Mouse (Mus musculus): ENCODE results near the gene Ctu1. TPM values are rescaled to one million over a fixed set of nuclear protein-coding genes. Genes with fewer than 3 reads are reported as not detected.
A peak's percentile ranks its signal among the peaks of the same experiment; 100 is the strongest.
"Not testable (repeated sequence)": the region's sequence is repeated elsewhere in the genome, so short reads cannot be mapped to it uniquely, and the experiment has no call there.

Ctu1 gene
- polyA plus RNA-seq, 1 experiment from 2014 or later: 22.3 TPM

GRCm38 (mm10) chr7:43654519-43654918 lies 17.3 kb upstream of the Ctu1 start:
- H3K9ac ChIP-seq (replicated peaks): no peak overlapping the region
- no peak overlapping the region for H3K27ac ChIP-seq (replicated peaks)
- ATAC-seq (ENCODE audit: low FRiP score): no peak
- H3K27me3 ChIP-seq (replicated peaks): no peaks in the 10 kb centered on the region
- H3K36me3 ChIP-seq: no peaks in the 10 kb centered on the region
- no peaks in the 10 kb centered on the region for H3K9me3 ChIP-seq (replicated peaks)
- H3K4me1 ChIP-seq: no peaks in the 10 kb centered on the region
- 80% methylated on average over 3 of the region's 3 CpGs for WGBS
- H3K4me3 ChIP-seq (replicated peaks): no peak overlapping the region
- no peak overlapping the region for H3K4me2 ChIP-seq

GRCm38 (mm10) chr7:43656232-43656631 lies 15.6 kb upstream of the Ctu1 start:
- no peaks in the 10 kb centered on the region for H3K4me1 ChIP-seq
- no peaks in the 10 kb centered on the region for H3K36me3 ChIP-seq
- 76% methylated on average over 6 of the region's 6 CpGs for WGBS
- no peak overlapping the region for H3K27ac ChIP-seq (replicated peaks)
- H3K9ac ChIP-seq (replicated peaks): no peak overlapping the region
- no peak for ATAC-seq (ENCODE audit: low FRiP score)
- H3K4me3 ChIP-seq (replicated peaks): no peak overlapping the region
- no peaks in the 10 kb centered on the region for H3K27me3 ChIP-seq (replicated peaks)
- no peaks in the 10 kb centered on the region for H3K9me3 ChIP-seq (replicated peaks)
- H3K4me2 ChIP-seq: no peak overlapping the region

- WGBS: 83% methylated on average over 1 of the region's 1 CpGs
- no peak within 1 kb of the TSS for H3K27ac ChIP-seq (replicated peaks)
- no peaks in the 10 kb centered on the region for H3K9me3 ChIP-seq (replicated peaks)
- H3K36me3 ChIP-seq: no peaks in the 10 kb centered on the region
- ATAC-seq (ENCODE audit: low FRiP score): no peak
- H3K4me3 ChIP-seq (replicated peaks): no peak within 1 kb of the TSS
- no peak within 1 kb of the TSS for H3K4me2 ChIP-seq
- no peak within 1 kb of the TSS for H3K9ac ChIP-seq (replicated peaks)
- no peaks in the 10 kb centered on the region for H3K4me1 ChIP-seq
- H3K27me3 ChIP-seq (replicated peaks): no peaks in the 10 kb centered on the region
These were observed 11.8 kb upstream of the Ctu1 start, which contains the start of gene Siglece for GRCm38 (mm10) chr7:43660002-43660401. Siglece (minus strand) TSS chr7:43660161.

- Histone ChIP-seq H3K27me3 (replicated peaks) (no peaks in the 10 kb centered on the region), H3K27ac (replicated peaks) (no peak overlapping the region), H3K4me1 (no peaks in the 10 kb centered on the region), H3K36me3 (no peaks in the 10 kb centered on the region), H3K4me2 (no peak overlapping the region), H3K4me3 (replicated peaks) (no peak overlapping the region), H3K9ac (replicated peaks) (no peak overlapping the region), H3K9me3 (replicated peaks) (no peaks in the 10 kb centered on the region)
- WGBS: 92% methylated on average over 1 of the region's 1 CpGs
- no peak for ATAC-seq (ENCODE audit: low FRiP score)
These were observed 9.0 kb upstream of the Ctu1 start for GRCm38 (mm10) chr7:43662804-43663203.

GRCm38 (mm10) chr7:43667221-43667620 lies 4.6 kb upstream of the Ctu1 start:
- WGBS: 93% methylated on average over 4 of the region's 4 CpGs
- not testable (repeated sequence) for H3K9me3 ChIP-seq (replicated peaks); H3K9ac ChIP-seq (replicated peaks); H3K36me3 ChIP-seq; ATAC-seq (ENCODE audit: low FRiP score); H3K27me3 ChIP-seq (replicated peaks); H3K4me2 ChIP-seq; H3K4me3 ChIP-seq (replicated peaks); H3K4me1 ChIP-seq; H3K27ac ChIP-seq (replicated peaks)

GRCm38 (mm10) chr7:43668582-43668981 lies 3.2 kb upstream of the Ctu1 start:
- peaks cover 13% of the 10 kb centered on the region for H3K4me1 ChIP-seq
- H3K36me3 ChIP-seq: no peaks in the 10 kb centered on the region
- H3K9me3 ChIP-seq (replicated peaks): no peaks in the 10 kb centered on the region
- no peak overlapping the region for H3K4me3 ChIP-seq (replicated peaks)
- WGBS: 32% methylated on average over 3 of the region's 3 CpGs
- H3K27me3 ChIP-seq (replicated peaks): no peaks in the 10 kb centered on the region
- H3K4me2 ChIP-seq: no peak overlapping the region
- no peak overlapping the region for H3K27ac ChIP-seq (replicated peaks)
- no peak overlapping the region for H3K9ac ChIP-seq (replicated peaks)
- no peak for ATAC-seq (ENCODE audit: low FRiP score)

GRCm38 (mm10) chr7:43671064-43671808 lies 580 bp upstream of the Ctu1 start:
- peak overlapping the region; percentile 66 for H3K4me3 ChIP-seq (replicated peaks)
- peak overlapping the region; percentile 72 for H3K9ac ChIP-seq (replicated peaks)
- H3K9me3 ChIP-seq (replicated peaks): no peaks in the 10 kb centered on the region
- H3K4me1 ChIP-seq: peaks cover 13% of the 10 kb centered on the region
- peak; percentile 58 for ATAC-seq (ENCODE audit: low FRiP score)
- 69% methylated on average over 11 of the region's 11 CpGs for whole genome bisulfite sequencing
- peak overlapping the region; percentile 43; the same call in 1 of the 2 replicates for H3K27ac ChIP-seq (replicated peaks)
- H3K27me3 ChIP-seq (replicated peaks): no peaks in the 10 kb centered on the region
- peak overlapping the region; percentile 69 for H3K4me2 ChIP-seq
- H3K36me3 ChIP-seq: peaks cover 19% of the 10 kb centered on the region

- Histone ChIP-seq H3K4me3 (replicated peaks) (peak overlapping the region; percentile 66), H3K4me1 (peaks cover 13% of the 10 kb centered on the region), H3K27ac (replicated peaks) (peak overlapping the region; percentile 60; the same call in 1 of the 2 replicates), H3K9me3 (replicated peaks) (no peaks in the 10 kb centered on the region), H3K36me3 (peaks cover 34% of the 10 kb centered on the region), H3K9ac (replicated peaks) (peak overlapping the region; percentile 72), H3K27me3 (replicated peaks) (no peaks in the 10 kb centered on the region), H3K4me2 (peak overlapping the region; percentile 69)
- WGBS: 16% methylated on average over 10 of the region's 10 CpGs
- ATAC-seq (ENCODE audit: low FRiP score): peak; percentile 30
These were observed 905 bp downstream of the Ctu1 start for GRCm38 (mm10) chr7:43672581-43673260.

GRCm38 (mm10) chr7:43675091-43675490 lies 3.3 kb downstream of the Ctu1 start:
- Histone ChIP-seq H3K4me2 (no peak overlapping the region), H3K4me3 (replicated peaks) (no peak overlapping the region), H3K4me1 (peaks cover 13% of the 10 kb centered on the region), H3K9ac (replicated peaks) (no peak overlapping the region), H3K27ac (replicated peaks) (no peak overlapping the region), H3K9me3 (replicated peaks) (no peaks in the 10 kb centered on the region), H3K36me3 (peaks cover 43% of the 10 kb centered on the region), H3K27me3 (replicated peaks) (no peaks in the 10 kb centered on the region)
- no peak for ATAC-seq (ENCODE audit: low FRiP score)
- WGBS: 94% methylated on average over 32 of the region's 32 CpGs

- no peaks in the 10 kb centered on the region for H3K9me3 ChIP-seq (replicated peaks)
- H3K27me3 ChIP-seq (replicated peaks): no peaks in the 10 kb centered on the region
- no peak overlapping the region for H3K4me3 ChIP-seq (replicated peaks)
- H3K9ac ChIP-seq (replicated peaks): no peak overlapping the region
- H3K27ac ChIP-seq (replicated peaks): no peak overlapping the region
- H3K4me1 ChIP-seq: no peaks in the 10 kb centered on the region
- H3K36me3 ChIP-seq: peaks cover 43% of the 10 kb centered on the region
- no peak for ATAC-seq (ENCODE audit: low FRiP score)
- H3K4me2 ChIP-seq: no peak overlapping the region
These were observed 6.7 kb downstream of the Ctu1 start for GRCm38 (mm10) chr7:43678517-43678916.

- no peaks in the 10 kb centered on the region for H3K9me3 ChIP-seq (replicated peaks)
- no peaks in the 10 kb centered on the region for H3K27me3 ChIP-seq (replicated peaks)
- H3K4me3 ChIP-seq (replicated peaks): no peak overlapping the region
- ATAC-seq (ENCODE audit: low FRiP score): peak; percentile 67; the same call in 1 of the 2 replicates
- H3K4me1 ChIP-seq: no peaks in the 10 kb centered on the region
- H3K4me2 ChIP-seq: no peak overlapping the region
- H3K27ac ChIP-seq (replicated peaks): no peak overlapping the region
- peaks cover 27% of the 10 kb centered on the region for H3K36me3 ChIP-seq
- H3K9ac ChIP-seq (replicated peaks): no peak overlapping the region
- WGBS: 21% methylated on average over 5 of the region's 5 CpGs
These were observed 9.1 kb downstream of the Ctu1 start for GRCm38 (mm10) chr7:43680960-43681359.

GRCm38 (mm10) chr7:43682511-43682910 lies 10.7 kb downstream of the Ctu1 start:
- H3K36me3 ChIP-seq: peaks cover 11% of the 10 kb centered on the region
- ATAC-seq (ENCODE audit: low FRiP score); H3K4me3 ChIP-seq (replicated peaks); H3K27me3 ChIP-seq (replicated peaks); H3K4me1 ChIP-seq; H3K4me2 ChIP-seq; H3K9ac ChIP-seq (replicated peaks); H3K9me3 ChIP-seq (replicated peaks); H3K27ac ChIP-seq (replicated peaks): not testable (repeated sequence)
- WGBS: 24% methylated on average over 1 of the region's 1 CpGs
